Mouse (Mus musculus): ENCODE results near the gene Cog3. TPM values are rescaled to one million over a fixed set of nuclear protein-coding genes. Genes with fewer than 3 reads are reported as not detected.
A peak's percentile ranks its signal among the peaks of the same experiment; 100 is the strongest.

Gene Cog3
- 10 to 100 TPM; 25.3 to 26.0 TPM for total RNA-seq (2021)
- long read RNA-seq, experiment 1, full-length matches to known transcripts = 28 of 42 reads
- long read RNA-seq, experiment 1, partial matches to known transcripts = 2 of 42 reads
- long read RNA-seq, experiment 1, other reads (novel, unspliced or antisense) = 12 of 42 reads
- long read RNA-seq, experiment 2, full-length matches to known transcripts = 21 of 36 reads
- long read RNA-seq, experiment 2, partial matches to known transcripts = 3 of 36 reads
- long read RNA-seq, experiment 2, other reads (novel, unspliced or antisense) = 12 of 36 reads

DNA sequence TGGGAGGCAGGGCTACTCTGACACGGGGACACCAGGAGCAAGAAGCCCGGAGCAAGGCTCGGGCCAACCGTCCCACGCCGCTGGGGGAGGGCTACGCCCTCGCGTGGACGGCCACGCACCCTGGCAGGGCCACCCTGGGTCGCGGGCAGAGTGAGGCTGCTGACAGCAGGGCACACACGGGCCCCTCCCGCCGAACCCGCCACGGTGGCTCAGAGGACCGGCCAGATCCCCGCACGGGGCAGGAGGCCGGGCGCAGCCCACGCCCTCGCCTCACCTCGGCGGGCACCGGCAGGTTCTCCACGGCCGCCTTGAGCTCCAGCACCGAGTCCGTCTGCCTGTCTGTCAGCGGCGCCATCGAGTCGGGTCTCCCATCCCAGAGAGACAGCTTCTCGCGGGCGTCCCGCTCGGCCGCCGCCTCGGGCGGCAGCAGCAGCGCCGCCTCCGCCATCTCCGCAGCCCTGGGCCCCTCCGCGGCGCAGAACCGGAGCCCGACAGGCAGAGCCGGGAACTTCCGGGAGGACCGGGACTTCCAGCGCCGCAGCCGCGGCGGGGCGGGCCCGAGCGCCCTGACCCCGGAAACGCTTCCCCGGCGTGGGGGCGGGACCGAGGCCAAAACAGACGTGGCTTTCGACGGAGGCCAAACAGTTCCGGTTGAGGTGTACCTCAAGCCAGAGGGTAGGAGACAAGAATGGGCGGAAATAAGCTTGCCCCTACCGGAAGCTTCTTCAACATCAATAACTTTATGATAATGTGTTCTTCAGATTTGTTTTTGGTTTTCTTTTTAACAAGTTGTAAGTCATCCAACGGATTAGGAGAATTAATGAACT lies at the start of gene Cog3:
Gene Cog3 (minus strand): TSS at position 527 of the 827 bp plus-strand sequence.
- peak; percentile 97 to 99 for DNase-seq (ENCODE audit: extremely low spot score in 1 of 2, low spot score in 2 of 2)
- H3K27ac ChIP-seq = peak within 1 kb of the TSS; percentile 91
- no peak; the same call in none of the 2 replicates for TF ChIP-seq CTCF (IDR thresholded peaks at IDR 0.05)
- H3K4me3 ChIP-seq = peak within 1 kb of the TSS; percentile 92
- intact Hi-C loops (cut with DNase I) = no loop called here

DNA sequence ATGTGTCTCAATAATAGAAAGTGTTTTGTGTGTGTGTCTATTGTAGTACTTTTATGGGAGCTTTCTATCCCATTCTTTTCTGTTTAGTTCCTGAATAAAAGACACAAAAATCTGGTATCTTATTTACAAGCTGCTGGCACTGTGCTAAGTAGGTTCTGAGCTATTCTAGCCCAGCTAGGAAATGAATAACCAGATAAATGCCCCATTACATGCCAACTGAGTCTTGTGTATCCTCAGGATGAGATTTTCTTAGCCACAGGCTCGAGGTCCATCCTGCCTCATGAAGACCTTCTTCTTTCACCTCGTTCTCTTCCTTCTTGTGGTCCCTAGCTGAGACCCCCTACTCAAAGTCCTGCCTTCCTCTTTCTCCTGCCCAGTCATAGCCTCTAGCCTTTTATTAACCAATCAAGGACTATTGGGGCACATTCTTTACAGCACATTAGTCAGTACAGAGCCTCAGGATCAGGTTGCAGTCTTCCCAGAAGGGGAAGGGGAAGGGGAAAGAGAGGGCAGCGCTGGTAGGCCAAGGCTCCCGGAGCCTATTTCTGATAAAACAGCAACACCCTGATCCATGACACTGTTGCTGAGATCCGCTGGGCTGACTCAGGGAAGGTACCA lies 43.6 kb upstream of the Cog3 start:
- no peak for DNase-seq (ENCODE audit: extremely low spot score in 1 of 2, low spot score in 2 of 2)
- H3K4me3 ChIP-seq = no peak overlapping the region
- H3K27ac ChIP-seq = no peak overlapping the region
- TF ChIP-seq CTCF (IDR thresholded peaks at IDR 0.05) = no peak
- intact Hi-C loops (cut with DNase I) = no loop called here

DNA sequence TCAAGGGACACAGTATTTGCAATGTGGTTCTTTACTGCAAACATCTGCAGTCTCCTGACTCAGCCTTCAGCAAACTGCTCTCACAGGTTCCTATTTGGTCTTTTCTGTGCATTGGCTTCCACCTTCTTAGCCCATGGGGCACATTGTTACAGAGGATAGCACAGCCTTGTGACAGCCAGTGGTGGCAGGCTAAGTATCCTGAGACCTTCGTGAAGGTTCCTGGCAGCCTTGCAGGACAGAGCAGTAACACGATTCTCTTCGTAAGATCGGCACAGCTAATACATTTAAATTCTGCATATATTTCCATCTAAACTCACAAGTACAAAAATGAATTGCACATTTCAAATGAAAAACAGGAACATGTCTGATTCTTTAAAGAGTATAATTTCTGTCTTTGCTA lies 41.6 kb upstream of the Cog3 start:
- intact Hi-C loops (cut with DNase I) = no loop called here

DNA sequence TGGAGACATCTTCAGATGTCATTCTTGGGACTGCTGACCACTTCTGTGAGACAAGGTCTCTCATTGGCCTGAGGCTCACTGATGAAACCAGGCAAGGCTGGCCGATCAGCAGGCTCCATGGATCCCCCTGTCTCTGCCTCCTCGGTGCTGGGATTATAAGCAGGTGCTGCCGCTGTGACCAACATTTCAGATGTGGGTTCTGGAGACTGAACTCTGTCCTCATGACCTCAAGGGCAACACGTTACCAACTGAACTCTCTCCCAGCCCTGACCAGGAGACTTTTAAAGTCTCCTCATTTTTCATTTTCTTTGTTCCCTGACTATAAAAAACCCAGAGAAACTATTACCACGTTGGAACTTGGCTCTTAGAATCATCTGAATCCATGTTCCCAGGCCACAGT lies 40.4 kb upstream of the Cog3 start:
- no peak for DNase-seq (ENCODE audit: extremely low spot score in 1 of 2, low spot score in 2 of 2)
- intact Hi-C loops (cut with DNase I) = no loop called here
- no peak for TF ChIP-seq CTCF (IDR thresholded peaks at IDR 0.05)
- Histone ChIP-seq H3K4me3 (no peak overlapping the region), H3K27ac (no peak overlapping the region)

More for the DNA sequence above, 41.6 kb upstream of the Cog3 start:
- no peak for TF ChIP-seq CTCF (IDR thresholded peaks at IDR 0.05)
- Histone ChIP-seq H3K27ac (no peak overlapping the region), H3K4me3 (no peak overlapping the region)
- DNase-seq (ENCODE audit: extremely low spot score in 1 of 2, low spot score in 2 of 2) = no peak

DNA sequence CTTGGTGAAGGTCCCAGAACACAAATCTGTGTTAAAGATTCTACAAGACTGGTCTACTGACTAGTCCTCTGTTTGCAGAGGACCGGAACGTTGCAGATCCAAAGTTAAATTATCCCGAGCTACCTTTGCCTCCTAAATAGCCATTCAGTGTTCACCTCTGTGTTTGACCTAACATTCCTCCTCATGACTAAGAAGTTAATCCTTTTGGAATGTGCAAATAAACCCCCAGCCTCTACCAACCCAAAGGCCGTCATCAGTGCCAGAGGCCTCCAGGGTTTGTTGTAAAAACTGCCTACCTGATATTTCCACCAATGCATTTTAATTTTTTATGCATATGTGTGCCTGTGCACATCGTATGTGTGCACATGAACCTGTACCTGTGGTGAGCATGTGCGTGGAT lies 40.0 kb upstream of the Cog3 start:
- Histone ChIP-seq H3K27ac (no peak overlapping the region), H3K4me3 (no peak overlapping the region)
- no peak for TF ChIP-seq CTCF (IDR thresholded peaks at IDR 0.05)
- no peak for DNase-seq (ENCODE audit: extremely low spot score in 1 of 2, low spot score in 2 of 2)
- intact Hi-C loops (cut with DNase I) = no loop called here

DNA sequence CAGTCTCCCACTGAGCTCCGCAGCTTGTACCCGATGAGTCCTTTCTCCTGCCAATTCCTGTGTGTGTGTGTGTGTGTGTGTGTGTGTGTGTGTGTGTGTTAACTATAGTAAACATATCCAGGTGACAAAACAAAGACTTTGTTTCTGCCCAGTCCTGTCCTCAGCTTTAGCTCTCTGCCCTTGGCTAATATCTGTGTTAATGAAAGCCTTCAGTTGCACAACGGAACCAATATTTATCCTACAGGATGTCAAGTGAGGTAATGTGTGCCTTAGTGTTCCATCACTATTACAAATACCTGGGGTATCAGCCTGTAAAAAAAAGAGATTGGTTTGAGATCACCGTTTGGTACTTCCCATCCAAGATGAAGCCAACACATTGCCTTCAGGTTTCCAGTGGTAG lies 38.8 kb upstream of the Cog3 start:
- no peak for TF ChIP-seq CTCF (IDR thresholded peaks at IDR 0.05)
- no peak overlapping the region for H3K4me3 ChIP-seq
- intact Hi-C loops (cut with DNase I) = no loop called here
- DNase-seq (ENCODE audit: extremely low spot score in 1 of 2, low spot score in 2 of 2) = no peak
- H3K27ac ChIP-seq = no peak overlapping the region

DNA sequence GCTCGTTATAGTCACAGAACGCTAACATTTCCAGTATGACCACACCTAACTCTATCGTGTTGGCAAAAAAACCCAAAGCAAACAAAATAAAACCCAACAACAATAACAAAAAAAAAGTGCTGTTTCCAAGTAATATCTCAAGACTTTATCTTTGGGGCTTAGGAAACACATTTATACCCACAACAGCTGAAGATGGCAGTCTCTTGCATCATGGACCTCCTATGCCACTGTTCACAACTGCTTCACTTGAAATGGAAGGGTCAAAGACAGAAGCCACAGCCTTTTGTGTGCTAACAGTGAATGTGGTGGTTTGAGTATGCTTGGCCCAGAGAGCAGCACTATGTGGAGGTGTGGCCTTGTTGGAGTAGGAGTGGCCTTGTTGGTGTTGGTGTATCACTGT lies 37.1 kb upstream of the Cog3 start:
- no peak for TF ChIP-seq CTCF (IDR thresholded peaks at IDR 0.05)
- intact Hi-C loops (cut with DNase I) = no loop called here
- DNase-seq (ENCODE audit: extremely low spot score in 1 of 2, low spot score in 2 of 2) = no peak
- no peak overlapping the region for H3K4me3 ChIP-seq
- no peak overlapping the region for H3K27ac ChIP-seq

DNA sequence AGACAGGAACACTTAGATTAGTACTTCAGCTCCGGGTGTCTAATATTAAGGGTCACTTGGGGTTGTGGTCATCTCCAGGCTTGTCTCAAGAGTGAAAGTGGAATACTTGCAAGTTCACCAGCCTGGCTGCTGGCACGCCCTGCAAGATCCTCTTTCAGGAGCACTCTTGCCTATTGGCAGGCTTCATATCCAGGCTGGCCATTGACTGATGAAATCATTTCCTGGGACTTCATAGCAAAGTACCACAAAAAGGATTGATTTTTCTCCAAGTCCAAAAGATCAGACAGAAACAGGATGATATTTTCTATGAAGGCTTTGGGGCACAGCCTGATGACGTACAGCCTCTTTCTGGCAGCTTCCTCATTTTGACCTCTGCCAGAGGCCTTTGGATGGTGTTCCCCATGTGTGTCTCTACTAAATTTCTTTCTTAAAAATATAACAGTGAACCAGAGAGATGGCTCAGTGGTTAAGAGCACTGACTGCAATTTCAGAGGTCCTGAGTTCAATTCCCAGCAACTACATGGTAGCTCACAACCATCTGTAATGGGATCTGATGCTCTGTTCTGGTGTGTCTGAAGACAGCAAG lies 36.2 kb upstream of the Cog3 start:
- Histone ChIP-seq H3K27ac (no peak overlapping the region), H3K4me3 (no peak overlapping the region)
- TF ChIP-seq CTCF (IDR thresholded peaks at IDR 0.05) = no peak
- DNase-seq (ENCODE audit: extremely low spot score in 1 of 2, low spot score in 2 of 2) = no peak
- intact Hi-C loops (cut with DNase I) = no loop called here

DNA sequence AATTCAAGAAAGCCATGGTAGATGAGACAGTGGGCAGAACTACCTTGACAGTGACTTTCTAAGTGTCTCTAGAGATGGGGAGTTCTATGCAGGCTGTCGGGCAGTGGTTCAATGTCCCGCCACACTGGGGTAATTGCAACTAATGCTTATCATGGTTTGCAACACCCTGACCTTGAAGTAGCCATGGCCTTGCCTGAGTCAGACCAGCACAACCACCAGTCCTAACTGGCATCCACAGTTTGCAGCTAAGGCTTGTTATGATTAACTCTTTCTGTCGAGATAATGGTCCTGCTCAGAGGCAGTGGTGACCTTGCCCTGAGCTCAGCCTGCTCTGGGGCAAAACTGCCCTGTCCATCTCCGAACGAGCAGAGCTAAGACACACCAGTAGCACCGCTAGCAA lies 35.0 kb upstream of the Cog3 start:
- Histone ChIP-seq H3K4me3 (no peak overlapping the region), H3K27ac (no peak overlapping the region)
- DNase-seq (ENCODE audit: extremely low spot score in 1 of 2, low spot score in 2 of 2) = no peak
- TF ChIP-seq CTCF (IDR thresholded peaks at IDR 0.05) = no peak
- intact Hi-C loops (cut with DNase I) = no loop called here

DNA sequence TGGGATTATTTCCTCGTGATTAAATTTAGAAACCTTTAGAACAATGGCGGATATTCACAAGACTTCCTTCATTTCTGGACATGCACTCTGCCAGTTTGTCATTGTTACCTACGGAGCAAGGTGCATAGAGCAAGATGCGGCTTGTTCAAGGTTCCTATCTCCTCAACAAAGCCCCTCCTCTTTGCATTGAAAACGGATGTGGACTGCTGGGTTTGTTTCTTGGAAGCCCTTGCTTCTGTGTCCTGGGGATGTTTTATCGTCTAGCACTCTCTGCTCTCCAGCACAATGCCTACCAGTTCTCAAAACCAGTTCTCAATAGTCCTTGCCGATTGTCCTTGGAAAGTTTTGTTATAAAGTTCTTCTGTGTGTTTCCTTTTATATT lies 33.5 kb upstream of the Cog3 start:
- H3K4me3 ChIP-seq = peak overlapping the region; percentile 86; the same call in 1 of the 2 replicates
- no peak for TF ChIP-seq CTCF (IDR thresholded peaks at IDR 0.05)
- intact Hi-C loops (cut with DNase I) = loop anchor here (1.0 to 2.0 kb wide), 2 partner anchors 42 to 57 kb away; partner anchors contain the start of gene Tpt1

DNA sequence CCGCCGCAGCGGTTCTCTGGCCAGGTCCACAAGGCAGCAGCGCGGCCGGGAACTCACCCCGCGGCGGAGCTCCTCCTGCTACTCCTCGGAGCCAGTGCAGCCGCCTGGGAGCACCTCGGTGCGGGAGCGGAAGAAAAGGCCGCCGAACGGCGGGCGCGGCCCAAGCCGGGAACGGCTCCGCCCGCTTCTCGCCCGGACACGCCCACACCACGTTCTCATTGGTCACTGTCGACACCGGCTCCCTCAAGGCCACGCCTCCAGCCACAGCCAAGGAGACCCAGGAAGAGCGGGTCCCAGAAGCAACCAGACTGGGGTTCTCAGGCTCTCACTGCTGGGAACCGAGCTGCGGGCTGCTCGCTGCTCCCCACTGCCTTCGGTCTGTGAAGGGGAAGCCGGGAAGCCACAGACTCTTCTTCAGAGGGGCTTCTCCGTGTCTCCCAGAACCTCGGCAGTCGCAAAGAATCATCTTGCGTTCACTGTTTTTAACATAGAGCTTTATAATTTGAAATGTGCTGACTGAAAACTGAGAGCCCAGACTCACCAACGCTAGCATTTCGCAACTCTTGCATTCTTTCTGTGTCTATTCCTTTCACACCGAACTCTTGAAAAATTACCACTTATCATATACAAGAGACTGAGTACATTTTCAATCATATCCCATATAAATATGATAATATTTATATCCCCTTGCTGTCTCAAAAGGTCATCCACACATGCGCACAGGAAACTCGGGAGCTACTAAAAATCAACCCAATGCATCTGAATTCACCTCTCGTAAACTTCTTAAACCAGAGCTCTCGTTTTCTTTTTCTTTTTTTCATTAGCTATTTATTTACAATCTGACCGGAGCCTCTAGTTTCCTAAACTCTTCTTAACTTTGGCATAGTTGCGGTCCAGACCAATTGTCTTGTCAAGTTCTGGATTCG lies 32.8 kb upstream of the Cog3 start, which contains the start of gene Slc25a30:
Gene Slc25a30 (minus strand): TSS at position 170 of the 926 bp plus-strand sequence.
- intact Hi-C loops (cut with DNase I) = loop anchor here (1.0 to 2.0 kb wide), 2 partner anchors 42 to 58 kb away; partner anchors contain the start of gene Tpt1
- peak; percentile 96 to 97 for DNase-seq (ENCODE audit: extremely low spot score in 1 of 2, low spot score in 2 of 2)
- TF ChIP-seq CTCF (IDR thresholded peaks at IDR 0.05) = no peak
- H3K27ac ChIP-seq = peak within 1 kb of the TSS; percentile 89
- peak within 1 kb of the TSS; percentile 86 for H3K4me3 ChIP-seq

More for the DNA sequence above, 33.5 kb upstream of the Cog3 start:
- DNase-seq (ENCODE audit: extremely low spot score in 1 of 2, low spot score in 2 of 2) = no peak
- no peak overlapping the region for H3K27ac ChIP-seq
